Mouse (Mus musculus) embryo, embryonic 11.5 days (tissue): ENCODE results near the gene Wfdc15b.

ENCODE experiments used
- DNase-seq: peaks from one replicate; pipeline ENCODE4 v3.0.0-alpha.2; 2012; ENCODE audit warnings: low read depth, low spot score

The Wfdc15b gene

DNA sequence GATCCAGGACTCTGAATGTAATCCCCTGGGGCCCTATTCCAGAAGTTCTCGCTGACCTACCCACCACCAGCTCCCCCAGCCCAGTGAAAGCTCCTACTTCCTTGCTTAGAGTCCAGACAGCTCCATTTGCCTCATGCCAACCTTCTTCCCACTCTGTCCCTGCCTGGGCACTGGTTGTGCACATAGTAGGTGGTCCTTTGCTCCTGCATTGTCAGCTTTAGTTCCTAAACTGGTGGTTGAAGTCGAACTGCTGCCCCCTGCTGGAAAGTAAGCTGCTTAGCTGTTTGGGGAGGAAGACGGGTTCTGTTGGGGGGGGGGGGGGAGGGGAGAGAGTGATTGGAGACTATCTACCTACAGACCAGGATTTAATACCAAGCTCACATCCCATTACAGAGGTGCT lies 41.3 kb downstream of the Wfdc15b start:
- no peak for DNase-seq

DNA sequence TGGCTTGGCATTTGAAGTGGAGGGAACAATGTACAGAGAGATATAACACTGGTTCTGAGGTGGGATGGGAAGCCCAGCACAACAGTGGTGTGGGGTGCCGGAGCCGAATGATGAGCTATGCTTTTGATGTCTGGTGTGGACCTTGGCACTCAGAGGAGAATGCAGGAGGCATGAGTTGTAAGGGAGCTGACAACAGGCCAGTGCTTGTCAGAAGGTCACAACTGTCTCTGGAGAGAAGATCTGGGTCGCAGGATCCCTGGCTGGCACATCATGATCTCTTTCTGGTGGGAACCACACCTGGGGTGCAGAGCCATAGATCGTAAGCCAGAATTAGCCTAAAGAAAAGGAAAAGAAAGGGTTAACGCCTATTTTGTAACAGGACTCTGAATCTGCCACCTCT lies 43.6 kb downstream of the Wfdc15b start:
- no peak for DNase-seq

DNA sequence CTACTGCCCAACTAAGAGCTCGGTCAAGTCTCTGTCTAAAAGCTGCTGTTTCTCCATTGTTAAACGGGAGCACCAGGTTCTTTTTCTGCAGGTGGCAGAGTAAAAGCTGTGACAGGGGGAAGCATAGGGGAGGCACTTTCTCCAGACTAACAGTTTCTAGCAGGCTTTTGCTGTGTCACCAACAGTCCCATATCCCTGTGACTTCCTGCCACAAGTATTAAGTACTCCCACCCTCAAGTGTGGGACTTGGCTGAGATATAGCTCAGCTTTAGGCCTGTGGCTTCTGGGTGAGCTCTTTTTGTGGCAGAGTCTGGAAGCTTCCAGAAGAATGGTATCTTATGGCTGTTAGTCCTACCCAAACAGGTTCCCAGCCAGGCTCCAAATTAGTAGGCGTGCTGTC lies 45.6 kb downstream of the Wfdc15b start:
- no peak for DNase-seq

DNA sequence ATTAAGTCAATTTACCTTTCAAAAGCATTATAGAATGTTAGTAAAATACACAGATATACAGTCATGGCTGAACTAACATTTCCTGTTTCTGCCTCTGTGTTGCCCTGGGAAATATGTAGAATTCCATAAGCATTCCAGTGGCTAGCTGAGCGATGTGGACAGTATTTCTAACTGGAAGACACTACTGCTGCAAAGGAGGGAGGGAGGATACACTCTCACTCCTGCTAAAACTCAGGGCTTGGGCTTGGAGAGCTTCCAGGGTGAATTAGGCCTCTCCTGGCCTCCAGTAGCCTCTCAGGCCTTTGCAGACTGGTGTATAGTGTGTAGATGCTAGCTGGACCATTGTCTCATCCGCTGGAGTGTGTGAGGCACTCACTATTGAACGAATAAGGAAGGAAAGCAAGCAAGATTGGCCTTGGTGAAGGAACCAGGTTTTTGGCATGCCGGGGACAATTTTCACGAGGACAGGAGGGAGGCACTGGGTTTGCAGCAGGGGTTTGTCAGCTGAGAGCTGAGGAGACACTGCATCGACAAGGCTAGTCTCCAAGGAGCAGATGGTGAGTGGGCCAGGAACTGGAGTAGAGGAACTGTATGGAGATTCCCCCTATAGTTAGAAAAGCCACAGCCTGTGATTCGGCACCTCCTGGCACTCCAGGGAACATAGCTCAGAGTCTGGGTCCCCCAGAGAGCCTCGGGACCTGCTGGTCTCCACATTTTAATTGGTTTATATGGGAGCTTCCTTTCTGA lies 46.6 kb downstream of the Wfdc15b start:
- DNase-seq: no peak

DNA sequence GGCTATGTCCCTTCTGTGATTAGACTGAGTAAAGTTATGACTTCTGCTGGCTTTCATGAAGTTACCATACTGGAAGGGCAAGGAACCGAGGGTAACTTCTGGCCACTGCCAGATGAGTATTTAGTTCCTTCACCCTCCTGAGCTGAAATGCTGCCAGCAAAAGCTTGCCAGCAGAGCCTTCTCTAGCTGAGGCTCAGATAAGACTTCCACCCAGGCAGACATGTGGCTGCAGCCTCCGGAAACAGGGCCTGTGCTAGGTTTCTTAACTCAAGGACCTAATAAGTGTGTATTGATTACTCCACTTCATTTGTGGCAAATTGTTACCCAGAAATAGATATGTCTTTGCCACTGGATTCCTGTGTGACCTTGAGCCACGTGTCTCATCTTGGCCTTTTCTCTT lies 48.1 kb downstream of the Wfdc15b start:
- DNase-seq: no peak

DNA sequence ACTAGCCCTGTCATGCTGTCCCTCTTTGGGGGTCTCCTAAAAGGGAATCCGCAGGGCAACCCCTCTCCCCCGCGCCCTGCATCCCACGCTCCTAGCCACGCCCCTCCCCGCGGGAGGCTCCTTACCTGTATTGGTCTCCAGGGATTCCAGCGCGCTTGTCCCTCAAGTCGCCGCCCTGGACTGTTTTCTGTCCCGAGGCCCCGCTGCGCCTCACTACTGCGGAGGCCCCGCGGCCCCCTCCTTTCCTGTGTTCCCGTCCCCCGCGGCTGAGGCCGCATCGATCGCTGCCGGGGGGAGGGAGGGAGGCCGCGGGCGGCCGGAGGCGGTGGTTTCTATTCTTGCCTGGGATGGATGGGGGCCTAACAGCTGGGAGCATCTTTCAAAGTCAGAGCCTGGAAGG lies 50.6 kb downstream of the Wfdc15b start, which contains the start of gene Kcns1:
TSS of gene Kcns1 (minus strand) at position 212 of the 400 bp plus-strand sequence.
- no peak for DNase-seq

DNA sequence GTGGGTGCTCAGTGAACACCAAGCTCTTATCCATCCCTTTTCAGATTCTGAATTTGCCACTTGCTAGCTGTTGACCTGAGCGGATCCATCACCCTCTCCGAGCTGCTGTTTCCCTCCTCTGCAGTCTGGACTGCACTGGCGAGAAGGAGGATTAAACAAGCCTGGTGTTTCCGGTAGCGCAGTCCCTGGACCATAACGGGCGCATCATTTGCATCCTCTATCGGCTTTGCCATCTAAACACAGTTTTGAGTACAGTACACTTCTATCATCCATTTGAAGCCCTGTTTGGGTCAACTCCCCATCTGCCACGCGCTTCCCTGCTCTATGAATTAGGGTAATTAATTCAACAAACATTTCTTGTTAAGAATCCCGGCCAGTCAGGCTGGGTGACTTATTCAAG lies 51.1 kb downstream of the Wfdc15b start:
- DNase-seq: no peak

DNA sequence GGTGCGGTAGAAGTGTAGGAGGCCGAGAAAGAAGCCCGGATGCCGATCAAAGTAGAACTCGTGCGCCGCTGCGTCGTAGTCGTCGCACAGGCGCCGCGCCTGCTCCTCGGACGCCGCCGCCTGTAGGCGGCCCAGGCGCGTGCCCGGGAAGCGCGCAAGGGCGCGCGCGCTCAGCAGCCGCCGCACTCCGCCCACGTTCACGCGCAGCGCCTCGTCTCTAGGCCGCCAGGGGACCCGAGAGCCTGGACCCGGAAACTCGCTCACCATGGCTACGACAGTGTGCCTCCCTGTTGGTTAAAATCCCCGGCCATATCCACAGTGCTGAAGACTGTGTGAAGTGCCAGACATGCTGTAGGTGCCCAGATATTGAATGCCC lies 52.9 kb downstream of the Wfdc15b start:
- no peak for DNase-seq

DNA sequence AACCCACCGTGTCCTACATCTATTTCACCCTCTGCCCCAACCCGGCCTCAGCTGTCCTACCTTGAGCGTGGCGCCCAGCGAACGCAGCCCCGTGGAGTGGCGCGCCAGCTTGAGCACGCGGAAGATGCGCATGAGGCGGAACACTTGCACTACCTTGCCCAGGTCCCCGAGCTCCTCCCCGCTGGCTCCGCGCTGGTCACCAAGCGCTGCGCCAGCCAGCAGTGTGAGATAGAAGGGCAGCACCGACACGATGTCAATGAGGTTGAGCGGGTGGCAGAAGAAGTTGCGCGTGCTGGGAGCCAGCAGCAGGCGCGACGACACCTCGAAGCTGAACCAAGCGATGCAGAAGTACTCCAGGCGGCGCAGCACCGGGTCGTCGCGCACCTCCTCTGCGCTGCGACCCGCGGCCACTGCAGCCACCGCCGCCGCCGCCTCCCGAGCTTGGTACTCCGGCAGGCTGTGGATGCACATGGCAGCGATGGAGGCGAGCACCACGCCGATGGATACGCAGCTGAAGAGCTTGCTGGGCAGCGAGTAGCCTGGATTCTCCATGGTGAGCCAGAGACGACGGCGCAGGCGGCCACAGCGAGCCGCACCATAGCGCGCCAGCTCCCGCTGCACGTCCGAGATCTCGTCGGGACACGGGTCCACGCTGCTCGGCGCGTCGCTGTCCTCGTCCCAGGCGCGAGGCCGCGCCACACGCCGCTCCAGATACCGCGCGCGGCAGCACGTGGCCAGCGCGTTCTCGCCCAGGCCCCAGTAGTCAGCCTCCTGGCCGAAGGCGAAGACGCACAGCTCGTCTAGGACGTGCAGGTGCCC lies 53.5 kb downstream of the Wfdc15b start:
- DNase-seq: no peak

DNA sequence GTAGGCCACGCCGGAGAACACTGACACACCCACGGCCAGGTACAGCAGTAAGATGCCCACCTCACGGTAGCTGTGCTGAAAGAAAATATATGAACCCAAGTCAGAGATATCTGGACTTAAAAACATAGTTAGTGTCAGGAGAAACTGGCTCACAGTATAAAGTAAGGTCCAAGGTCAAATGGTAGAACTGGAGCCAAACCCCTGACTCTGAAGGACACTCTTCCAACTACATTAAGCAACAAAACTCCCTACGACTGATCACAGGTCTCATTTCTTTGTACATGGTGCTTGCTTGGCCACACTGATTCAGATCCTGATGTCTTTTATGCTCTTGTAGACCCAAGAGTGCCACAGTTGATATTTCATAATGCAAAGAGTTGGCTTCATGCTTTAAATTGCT lies 56.5 kb downstream of the Wfdc15b start:
- no peak for DNase-seq
